Mouse (Mus musculus): Measurements from ENCODE around the gene Tnc. TPM values are rescaled to one million over a fixed set of nuclear protein-coding genes. Genes with fewer than 3 reads are reported as not detected.

Gene Tnc
- polyA plus RNA-seq, 1 experiment from 2014 or later = 17.2 TPM

DNA sequence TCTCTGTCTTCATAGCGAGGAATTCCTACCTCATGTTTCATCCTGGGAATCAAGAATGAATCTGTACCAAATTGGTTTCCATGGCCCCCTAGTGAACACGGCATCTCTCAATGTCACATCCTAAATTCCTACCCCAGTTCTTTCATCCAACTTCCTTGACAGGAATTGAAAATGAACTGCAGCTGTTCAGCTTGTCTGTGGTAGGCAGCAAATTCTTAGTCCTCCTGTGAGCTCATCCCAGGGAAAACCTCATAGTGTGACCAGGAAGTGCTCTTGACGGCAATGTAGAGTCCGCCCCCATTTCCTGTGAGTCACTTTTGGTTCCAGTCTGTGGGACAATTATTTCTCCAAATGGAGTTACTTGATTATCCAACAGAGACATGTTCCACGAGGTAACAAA lies 37.0 kb upstream of the Tnc start:
- no peaks in the 10 kb centered on the region for H3K36me3 ChIP-seq (ENCODE audit: insufficient read depth, low read length)
- 68% methylated on average over 5 of the region's 5 CpGs for WGBS
- ATAC-seq (replicated peaks; ENCODE audit: low FRiP score, low read depth) (no peak), DNase-seq (ENCODE audit: low spot score) (peak; percentile 15)
- H3K4me3 ChIP-seq (replicated peaks; ENCODE audit: low read depth, low read length) = no peak overlapping the region
- no peak overlapping the region for H3K27ac ChIP-seq
- no peak overlapping the region for H3K4me2 ChIP-seq (ENCODE audit: low read length)
- H3K27me3 ChIP-seq (ENCODE audit: insufficient read depth, low read length) = no peaks in the 10 kb centered on the region
- H3K9ac ChIP-seq (ENCODE audit: low read depth, low read length) = no peak overlapping the region
- H3K4me1 ChIP-seq (replicated peaks; ENCODE audit: insufficient read depth, low read length) = no peaks in the 10 kb centered on the region
- no peaks in the 10 kb centered on the region for H3K9me3 ChIP-seq (replicated peaks; ENCODE audit: low read length)
- no peak for TF ChIP-seq CTCF (IDR thresholded peaks at IDR 0.05; ENCODE audit: low read depth)

DNA sequence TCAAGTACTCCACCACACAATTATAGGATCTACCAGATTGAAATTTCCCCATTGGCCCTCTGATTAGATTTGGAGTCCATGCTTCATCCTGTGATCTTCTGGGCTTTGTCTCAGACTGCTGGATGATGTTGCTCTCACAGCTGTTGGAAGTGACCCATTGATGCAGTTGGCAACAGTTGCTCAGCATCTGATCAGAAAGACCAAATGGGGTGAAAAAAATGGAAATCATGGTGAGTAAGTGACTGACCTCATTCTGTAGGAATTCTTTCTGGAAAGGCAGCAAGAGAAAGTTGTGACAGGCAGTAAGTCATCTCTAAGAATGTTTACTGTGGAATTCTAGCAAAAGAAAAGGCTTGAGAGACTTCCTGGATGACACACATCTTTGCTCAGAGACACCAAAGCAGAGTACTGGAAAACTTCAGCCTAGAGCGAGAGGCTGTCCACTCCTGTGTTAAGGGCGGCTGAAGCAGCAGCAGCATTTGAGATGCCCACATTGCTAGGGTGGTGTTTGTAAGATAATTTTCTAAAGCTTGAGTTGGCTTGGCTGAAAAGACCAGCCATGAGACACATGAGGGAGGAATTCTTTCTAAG lies 31.3 kb upstream of the Tnc start:
- no peaks in the 10 kb centered on the region for H3K27me3 ChIP-seq (ENCODE audit: insufficient read depth, low read length)
- no peak for ATAC-seq (replicated peaks; ENCODE audit: low FRiP score, low read depth)
- H3K27ac ChIP-seq = no peak overlapping the region
- no peaks in the 10 kb centered on the region for H3K9me3 ChIP-seq (replicated peaks; ENCODE audit: low read length)
- no peak overlapping the region for H3K4me3 ChIP-seq (replicated peaks; ENCODE audit: low read depth, low read length)
- 71% methylated on average over 2 of the region's 2 CpGs for WGBS
- H3K4me2 ChIP-seq (ENCODE audit: low read length) = no peak overlapping the region
- DNase-seq (ENCODE audit: low spot score) = peak; percentile 77
- no peak for TF ChIP-seq CTCF (IDR thresholded peaks at IDR 0.05; ENCODE audit: low read depth)
- H3K4me1 ChIP-seq (replicated peaks; ENCODE audit: insufficient read depth, low read length) = no peaks in the 10 kb centered on the region
- H3K36me3 ChIP-seq (ENCODE audit: insufficient read depth, low read length) = no peaks in the 10 kb centered on the region
- H3K9ac ChIP-seq (ENCODE audit: low read depth, low read length) = no peak overlapping the region

- no peak for ATAC-seq (replicated peaks; ENCODE audit: low FRiP score, low read depth)
- no peaks in the 10 kb centered on the region for H3K36me3 ChIP-seq (ENCODE audit: insufficient read depth, low read length)
- no peaks in the 10 kb centered on the region for H3K9me3 ChIP-seq (replicated peaks; ENCODE audit: low read length)
- no peak overlapping the region for H3K4me2 ChIP-seq (ENCODE audit: low read length)
- no peaks in the 10 kb centered on the region for H3K27me3 ChIP-seq (ENCODE audit: insufficient read depth, low read length)
- TF ChIP-seq CTCF (IDR thresholded peaks at IDR 0.05; ENCODE audit: low read depth) = no peak
- no peak overlapping the region for H3K4me3 ChIP-seq (replicated peaks; ENCODE audit: low read depth, low read length)
- peak; percentile 29 for DNase-seq (ENCODE audit: low spot score)
- no peak overlapping the region for H3K27ac ChIP-seq
- H3K4me1 ChIP-seq (replicated peaks; ENCODE audit: insufficient read depth, low read length) = no peaks in the 10 kb centered on the region
- no peak overlapping the region for H3K9ac ChIP-seq (ENCODE audit: low read depth, low read length)
- 79% methylated on average over 6 of the region's 6 CpGs for WGBS
These were observed 29.7 kb upstream of the Tnc start for GRCm38 (mm10) chr4:64076349-64077025.

- H3K9ac ChIP-seq (ENCODE audit: low read depth, low read length) = no peak overlapping the region
- no peak overlapping the region for H3K27ac ChIP-seq
- no peak overlapping the region for H3K4me3 ChIP-seq (replicated peaks; ENCODE audit: low read depth, low read length)
- no peak overlapping the region for H3K4me2 ChIP-seq (ENCODE audit: low read length)
- H3K9me3 ChIP-seq (replicated peaks; ENCODE audit: low read length) = no peaks in the 10 kb centered on the region
- TF ChIP-seq CTCF (IDR thresholded peaks at IDR 0.05; ENCODE audit: low read depth) = no peak
- no peaks in the 10 kb centered on the region for H3K4me1 ChIP-seq (replicated peaks; ENCODE audit: insufficient read depth, low read length)
- DNase-seq (ENCODE audit: low spot score) (no peak), ATAC-seq (replicated peaks; ENCODE audit: low FRiP score, low read depth) (no peak)
- no peaks in the 10 kb centered on the region for H3K36me3 ChIP-seq (ENCODE audit: insufficient read depth, low read length)
- no peaks in the 10 kb centered on the region for H3K27me3 ChIP-seq (ENCODE audit: insufficient read depth, low read length)
These were observed 27.9 kb upstream of the Tnc start for GRCm38 (mm10) chr4:64074725-64075124.

- H3K9me3 ChIP-seq (replicated peaks; ENCODE audit: low read length) = no peaks in the 10 kb centered on the region
- 39% methylated on average over 7 of the region's 7 CpGs for WGBS
- TF ChIP-seq CTCF (IDR thresholded peaks at IDR 0.05; ENCODE audit: low read depth) = no peak
These were observed 20.6 kb upstream of the Tnc start for GRCm38 (mm10) chr4:64067394-64067793.

DNA sequence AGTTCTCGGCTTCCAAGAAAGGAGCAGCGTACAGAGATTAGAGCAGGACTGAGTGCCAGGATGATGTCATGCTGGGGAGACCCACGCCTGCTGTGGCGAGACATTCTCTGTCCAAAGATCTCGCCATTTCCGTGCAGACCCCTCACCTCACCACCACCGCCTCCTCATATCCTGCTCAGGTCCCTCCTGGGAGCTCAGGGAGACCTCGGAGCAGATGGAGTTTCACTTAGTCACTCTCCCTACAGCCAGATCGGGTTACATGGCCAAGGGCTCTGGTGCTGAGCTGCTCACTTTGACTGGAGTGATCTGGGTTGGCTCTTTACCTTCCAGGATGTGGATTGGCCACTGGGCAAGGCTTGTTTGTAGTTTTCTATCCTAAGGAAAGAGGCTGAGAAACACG lies 18.5 kb upstream of the Tnc start:
- no peaks in the 10 kb centered on the region for H3K27me3 ChIP-seq (ENCODE audit: insufficient read depth, low read length)
- H3K4me3 ChIP-seq (replicated peaks; ENCODE audit: low read depth, low read length) = no peak overlapping the region
- no peaks in the 10 kb centered on the region for H3K36me3 ChIP-seq (ENCODE audit: insufficient read depth, low read length)
- DNase-seq (ENCODE audit: low spot score) (peak; percentile 54), ATAC-seq (replicated peaks; ENCODE audit: low FRiP score, low read depth) (peak; percentile 78)
- no peaks in the 10 kb centered on the region for H3K4me1 ChIP-seq (replicated peaks; ENCODE audit: insufficient read depth, low read length)
- H3K4me2 ChIP-seq (ENCODE audit: low read length) = peak overlapping the region; percentile 21; the same call in 1 of the 2 replicates
- WGBS = 16% methylated on average over 10 of the region's 10 CpGs
- H3K9me3 ChIP-seq (replicated peaks; ENCODE audit: low read length) = no peaks in the 10 kb centered on the region
- H3K27ac ChIP-seq = no peak overlapping the region
- no peak overlapping the region for H3K9ac ChIP-seq (ENCODE audit: low read depth, low read length)
- no peak for TF ChIP-seq CTCF (IDR thresholded peaks at IDR 0.05; ENCODE audit: low read depth)

More at GRCm38 (mm10) chr4:64067394-64067793, 20.6 kb upstream of the Tnc start:
- Histone ChIP-seq H3K4me2 (ENCODE audit: low read length) (no peak overlapping the region), H3K36me3 (ENCODE audit: insufficient read depth, low read length) (no peaks in the 10 kb centered on the region), H3K27ac (no peak overlapping the region), H3K9ac (ENCODE audit: low read depth, low read length) (no peak overlapping the region), H3K27me3 (ENCODE audit: insufficient read depth, low read length) (no peaks in the 10 kb centered on the region), H3K4me3 (replicated peaks; ENCODE audit: low read depth, low read length) (no peak overlapping the region), H3K4me1 (replicated peaks; ENCODE audit: insufficient read depth, low read length) (no peaks in the 10 kb centered on the region)
- no peak for ATAC-seq (replicated peaks; ENCODE audit: low FRiP score, low read depth)
- no peak for DNase-seq (ENCODE audit: low spot score)

All from kidney, postnatal 0 days (tissue).